Mouse (Mus musculus): ENCODE measurements around the gene Phb2. TPM values are rescaled to one million over a fixed set of nuclear protein-coding genes. Genes with fewer than 3 reads are reported as not detected.

Gene Phb2
- polyA plus RNA-seq, 1 experiment from 2014 or later = 436 TPM

GRCm38 (mm10) chr6:124742839-124743514 is 30.8 kb downstream of the Phb2 start:
- Histone ChIP-seq H3K36me3 (ENCODE audit: control insufficient read depth, insufficient read depth, low read length) (peaks cover 37% of the 10 kb centered on the region), H3K4me3 (ENCODE audit: low read depth, low read length) (no peak overlapping the region), H3K4me1 (replicated peaks; ENCODE audit: control insufficient read depth, insufficient read depth, low read length) (peaks cover 37% of the 10 kb centered on the region), H3K27ac (ENCODE audit: low read depth) (no peak overlapping the region), H3K4me2 (ENCODE audit: low read length) (no peak overlapping the region), H3K9ac (ENCODE audit: low read length) (no peak overlapping the region), H3K27me3 (replicated peaks; ENCODE audit: control insufficient read depth, insufficient read depth, low read length) (no peaks in the 10 kb centered on the region), H3K9me3 (ENCODE audit: control insufficient read depth, low read length) (no peaks in the 10 kb centered on the region)
- WGBS = 89% methylated on average over 15 of the region's 15 CpGs
- no peak for DNase-seq (ENCODE audit: low spot score)
- ATAC-seq (replicated peaks; ENCODE audit: low FRiP score, low TSS enrichment, low read depth) = no peak

DNA sequence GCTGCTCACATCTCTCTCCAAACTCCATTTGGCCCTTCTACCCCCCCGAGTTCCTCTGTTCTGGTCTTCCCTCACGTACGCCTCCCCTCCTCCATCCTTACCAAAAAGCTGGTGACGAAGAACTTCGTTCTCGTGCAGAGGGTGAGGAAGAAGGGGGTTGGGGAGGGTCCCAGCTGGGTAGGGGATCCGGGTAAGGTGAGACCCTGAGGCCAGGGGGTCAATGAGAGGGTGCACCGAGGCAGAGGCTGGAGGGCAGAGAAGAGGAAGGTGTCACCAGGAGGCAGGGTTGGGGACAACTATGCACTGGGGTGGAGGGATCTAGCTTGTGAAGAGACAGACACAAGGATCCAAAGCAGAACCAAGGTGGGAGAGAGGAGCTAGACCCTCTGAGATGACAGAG is 31.5 kb downstream of the Phb2 start:
- Histone ChIP-seq H3K27ac (ENCODE audit: low read depth) (no peak overlapping the region), H3K4me3 (ENCODE audit: low read depth, low read length) (no peak overlapping the region), H3K27me3 (replicated peaks; ENCODE audit: control insufficient read depth, insufficient read depth, low read length) (no peaks in the 10 kb centered on the region), H3K36me3 (ENCODE audit: control insufficient read depth, insufficient read depth, low read length) (peaks cover 44% of the 10 kb centered on the region), H3K4me2 (ENCODE audit: low read length) (no peak overlapping the region), H3K9me3 (ENCODE audit: control insufficient read depth, low read length) (no peaks in the 10 kb centered on the region), H3K9ac (ENCODE audit: low read length) (no peak overlapping the region), H3K4me1 (replicated peaks; ENCODE audit: control insufficient read depth, insufficient read depth, low read length) (peaks cover 31% of the 10 kb centered on the region)
- WGBS = 90% methylated on average over 8 of the region's 8 CpGs
- ATAC-seq (replicated peaks; ENCODE audit: low FRiP score, low TSS enrichment, low read depth) (no peak), DNase-seq (ENCODE audit: low spot score) (no peak)

DNA sequence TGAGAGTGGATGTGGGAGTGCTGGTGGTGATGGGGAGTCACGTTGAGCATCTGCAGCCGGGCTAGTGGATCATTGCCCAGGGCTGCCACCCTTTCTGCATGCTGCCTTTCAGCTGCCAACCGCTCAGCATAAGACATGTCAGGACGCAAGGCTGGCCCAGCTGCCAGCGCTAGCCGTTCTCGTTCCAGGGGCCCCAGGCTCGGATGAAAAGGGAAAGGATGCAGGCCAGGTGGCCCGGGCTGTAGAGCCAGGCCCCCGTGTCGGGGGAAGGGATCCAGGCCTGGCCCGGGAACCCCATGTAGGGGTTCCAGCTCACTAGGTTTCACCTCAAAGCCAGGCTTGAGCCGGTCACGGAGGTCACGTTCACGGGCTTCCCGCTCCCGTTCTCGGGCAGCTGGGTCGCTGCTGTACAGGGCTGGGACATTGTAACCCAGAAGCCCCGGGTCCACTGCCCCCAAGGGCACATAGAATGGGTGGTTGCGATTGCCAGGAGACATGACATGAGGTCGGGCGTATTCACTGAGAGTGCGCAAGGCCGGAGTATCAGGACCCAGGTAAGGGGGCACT is 32.7 kb downstream of the Phb2 start:
- Histone ChIP-seq H3K36me3 (ENCODE audit: control insufficient read depth, insufficient read depth, low read length) (peaks cover 55% of the 10 kb centered on the region), H3K4me1 (replicated peaks; ENCODE audit: control insufficient read depth, insufficient read depth, low read length) (peaks cover 20% of the 10 kb centered on the region)

GRCm38 (mm10) chr6:124745490-124746295 is 33.6 kb downstream of the Phb2 start:
- WGBS = 1% methylated on average over 85 of the region's 85 CpGs
- H3K36me3 ChIP-seq (ENCODE audit: control insufficient read depth, insufficient read depth, low read length) = peaks cover 55% of the 10 kb centered on the region
- peak overlapping the region; percentile 94 for H3K4me2 ChIP-seq (ENCODE audit: low read length)
- peak overlapping the region; percentile 46 for H3K4me3 ChIP-seq (ENCODE audit: low read depth, low read length)
- H3K9me3 ChIP-seq (ENCODE audit: control insufficient read depth, low read length) = no peaks in the 10 kb centered on the region
- H3K27ac ChIP-seq (ENCODE audit: low read depth) = peak overlapping the region; percentile 84
- DNase-seq (ENCODE audit: low spot score) = peak; percentile 94
- H3K27me3 ChIP-seq (replicated peaks; ENCODE audit: control insufficient read depth, insufficient read depth, low read length) = no peaks in the 10 kb centered on the region
- H3K9ac ChIP-seq (ENCODE audit: low read length) = peak overlapping the region; percentile 68
- ATAC-seq (replicated peaks; ENCODE audit: low FRiP score, low TSS enrichment, low read depth) = peak; percentile 82
- peaks cover 17% of the 10 kb centered on the region for H3K4me1 ChIP-seq (replicated peaks; ENCODE audit: control insufficient read depth, insufficient read depth, low read length)

More for the DNA sequence above, 32.7 kb downstream of the Phb2 start:
- DNase-seq (ENCODE audit: low spot score) = no peak
- no peak; the same call in 1 of the 2 replicates for ATAC-seq (replicated peaks; ENCODE audit: low FRiP score, low TSS enrichment, low read depth)
- Histone ChIP-seq H3K9me3 (ENCODE audit: control insufficient read depth, low read length) (no peaks in the 10 kb centered on the region), H3K27ac (ENCODE audit: low read depth) (no peak overlapping the region), H3K4me3 (ENCODE audit: low read depth, low read length) (no peak overlapping the region; the same call in 1 of the 2 replicates), H3K27me3 (replicated peaks; ENCODE audit: control insufficient read depth, insufficient read depth, low read length) (no peaks in the 10 kb centered on the region), H3K9ac (ENCODE audit: low read length) (peak overlapping the region; percentile 68; the same call in 1 of the 2 replicates), H3K4me2 (ENCODE audit: low read length) (peak overlapping the region; percentile 94)
- 69% methylated on average over 26 of the region's 26 CpGs for WGBS

DNA sequence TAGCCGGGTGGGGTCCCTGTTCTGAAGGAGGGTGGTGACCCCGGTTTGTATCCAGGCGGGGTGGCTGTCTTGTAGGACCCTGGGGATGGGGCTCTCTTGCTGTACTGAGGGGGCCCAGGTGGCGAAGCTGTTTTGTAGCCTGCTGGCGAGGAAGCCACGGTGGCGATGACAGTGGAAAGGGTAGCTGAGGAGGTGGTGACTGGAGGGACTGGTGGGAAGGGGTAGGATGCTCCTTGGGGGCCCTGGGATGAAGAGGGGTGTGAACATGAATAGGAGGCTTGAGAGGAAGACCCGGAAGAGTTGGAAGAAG is 34.1 kb downstream of the Phb2 start:
- Histone ChIP-seq H3K9ac (ENCODE audit: low read length) (peak overlapping the region; percentile 68), H3K36me3 (ENCODE audit: control insufficient read depth, insufficient read depth, low read length) (peaks cover 55% of the 10 kb centered on the region), H3K27ac (ENCODE audit: low read depth) (peak overlapping the region; percentile 84), H3K9me3 (ENCODE audit: control insufficient read depth, low read length) (no peaks in the 10 kb centered on the region), H3K4me2 (ENCODE audit: low read length) (peak overlapping the region; percentile 94), H3K4me1 (replicated peaks; ENCODE audit: control insufficient read depth, insufficient read depth, low read length) (peaks cover 17% of the 10 kb centered on the region), H3K4me3 (ENCODE audit: low read depth, low read length) (peak overlapping the region; percentile 46), H3K27me3 (replicated peaks; ENCODE audit: control insufficient read depth, insufficient read depth, low read length) (no peaks in the 10 kb centered on the region)
- DNase-seq (ENCODE audit: low spot score) (peak; percentile 77), ATAC-seq (replicated peaks; ENCODE audit: low FRiP score, low TSS enrichment, low read depth) (no peak)
- WGBS = 22% methylated on average over 8 of the region's 8 CpGs

- Histone ChIP-seq H3K27me3 (replicated peaks; ENCODE audit: control insufficient read depth, insufficient read depth, low read length) (no peaks in the 10 kb centered on the region), H3K4me1 (replicated peaks; ENCODE audit: control insufficient read depth, insufficient read depth, low read length) (peaks cover 12% of the 10 kb centered on the region), H3K4me2 (ENCODE audit: low read length) (0 out of 2 replicates have a peak overlapping the region, but pooled peaks have one; percentile 94), H3K36me3 (ENCODE audit: control insufficient read depth, insufficient read depth, low read length) (peaks cover 55% of the 10 kb centered on the region), H3K4me3 (ENCODE audit: low read depth, low read length) (no peak overlapping the region), H3K9me3 (ENCODE audit: control insufficient read depth, low read length) (no peaks in the 10 kb centered on the region), H3K27ac (ENCODE audit: low read depth) (no peak overlapping the region), H3K9ac (ENCODE audit: low read length) (no peak overlapping the region; the same call in 1 of the 2 replicates)
- DNase-seq (ENCODE audit: low spot score) = no peak
- 0 out of 2 replicates have a peak, but pooled peaks have one; percentile 4 for ATAC-seq (replicated peaks; ENCODE audit: low FRiP score, low TSS enrichment, low read depth)
- 88% methylated on average over 7 of the region's 7 CpGs for WGBS
These were observed 34.8 kb downstream of the Phb2 start for GRCm38 (mm10) chr6:124746654-124747632.

GRCm38 (mm10) chr6:124750405-124750804 is 38.3 kb downstream of the Phb2 start:
- no peaks in the 10 kb centered on the region for H3K9me3 ChIP-seq (ENCODE audit: control insufficient read depth, low read length)
- no peaks in the 10 kb centered on the region for H3K27me3 ChIP-seq (replicated peaks; ENCODE audit: control insufficient read depth, insufficient read depth, low read length)
- DNase-seq (ENCODE audit: low spot score) (no peak), ATAC-seq (replicated peaks; ENCODE audit: low FRiP score, low TSS enrichment, low read depth) (no peak)
- no peak overlapping the region for H3K4me2 ChIP-seq (ENCODE audit: low read length)
- 86% methylated on average over 8 of the region's 8 CpGs for WGBS
- H3K9ac ChIP-seq (ENCODE audit: low read length) = no peak overlapping the region
- no peak overlapping the region for H3K27ac ChIP-seq (ENCODE audit: low read depth)
- H3K4me3 ChIP-seq (ENCODE audit: low read depth, low read length) = no peak overlapping the region
- peaks cover 36% of the 10 kb centered on the region for H3K36me3 ChIP-seq (ENCODE audit: control insufficient read depth, insufficient read depth, low read length)
- peaks cover 28% of the 10 kb centered on the region for H3K4me1 ChIP-seq (replicated peaks; ENCODE audit: control insufficient read depth, insufficient read depth, low read length)

DNA sequence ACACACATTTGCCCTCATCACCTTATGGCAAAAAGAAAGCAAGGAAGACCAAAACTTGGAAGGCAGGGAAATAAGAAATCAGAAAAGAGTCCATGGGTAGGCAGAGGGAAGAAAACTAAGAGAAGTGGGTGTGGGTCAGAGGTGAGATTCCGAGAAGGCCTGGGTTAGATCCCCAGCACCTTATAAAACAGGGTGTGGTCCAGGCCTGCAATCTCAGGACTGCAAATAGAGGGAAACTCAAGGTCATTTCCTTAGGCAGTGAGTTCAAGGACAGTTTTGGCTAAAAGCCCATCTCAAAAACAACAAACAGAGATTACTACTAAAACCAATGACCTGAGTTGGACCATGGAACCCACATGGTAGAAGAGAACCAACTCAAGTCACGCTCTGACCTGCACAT is 41.7 kb downstream of the Phb2 start:
- no peak overlapping the region for H3K4me3 ChIP-seq (ENCODE audit: low read depth, low read length)
- no peaks in the 10 kb centered on the region for H3K9me3 ChIP-seq (ENCODE audit: control insufficient read depth, low read length)
- ATAC-seq (replicated peaks; ENCODE audit: low FRiP score, low TSS enrichment, low read depth) (no peak), DNase-seq (ENCODE audit: low spot score) (no peak)
- WGBS = 79% methylated on average over 2 of the region's 2 CpGs
- no peaks in the 10 kb centered on the region for H3K27me3 ChIP-seq (replicated peaks; ENCODE audit: control insufficient read depth, insufficient read depth, low read length)
- H3K4me1 ChIP-seq (replicated peaks; ENCODE audit: control insufficient read depth, insufficient read depth, low read length) = peaks cover 33% of the 10 kb centered on the region
- no peak overlapping the region for H3K4me2 ChIP-seq (ENCODE audit: low read length)
- no peak overlapping the region for H3K9ac ChIP-seq (ENCODE audit: low read length)
- H3K27ac ChIP-seq (ENCODE audit: low read depth) = no peak overlapping the region
- peaks cover 16% of the 10 kb centered on the region for H3K36me3 ChIP-seq (ENCODE audit: control insufficient read depth, insufficient read depth, low read length)
